Mouse (Mus musculus): ENCODE results near the gene Dusp5.
A peak's percentile ranks its signal among the peaks of the same experiment; 100 is the strongest.
"Not testable (repeated sequence)": the region's sequence is repeated elsewhere in the genome, so short reads cannot be mapped to it uniquely, and the experiment has no call there.

The Dusp5 gene

DNA sequence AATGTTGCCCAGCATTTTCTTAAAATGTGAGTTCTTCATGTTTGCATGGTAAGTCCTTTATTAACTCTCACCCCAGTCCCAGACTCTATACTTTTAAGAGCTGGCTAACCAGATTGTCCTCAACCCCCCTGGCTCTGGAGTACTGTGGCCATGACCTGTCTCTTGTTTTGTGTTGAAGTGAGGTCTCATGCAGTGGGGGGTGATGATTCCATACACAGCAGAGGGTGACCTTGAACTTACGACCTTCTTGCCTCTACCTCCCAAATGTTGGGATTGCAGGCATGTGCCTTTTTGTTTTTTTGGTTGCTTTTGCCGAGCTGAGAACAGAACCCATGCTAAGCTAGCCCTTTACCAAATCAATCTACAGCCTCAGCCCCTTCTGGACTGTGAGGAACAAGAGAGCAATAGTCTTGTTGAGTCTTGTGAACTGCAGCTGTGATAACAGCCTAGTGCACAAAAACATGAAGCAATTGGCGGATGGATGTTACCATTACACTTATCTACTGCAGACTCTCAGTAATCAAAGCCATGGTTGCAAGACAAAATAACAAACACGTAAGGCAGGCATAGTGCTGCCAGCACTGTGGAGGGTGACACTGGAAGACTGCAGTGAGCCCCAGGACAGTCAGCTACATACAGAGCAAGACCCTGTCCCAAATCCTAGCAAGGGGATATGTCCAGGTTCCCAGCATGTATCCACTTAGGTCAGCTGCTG lies 46.5 kb downstream of the Dusp5 start:
- no peak for DNase-seq (ENCODE audit: low spot score)

DNA sequence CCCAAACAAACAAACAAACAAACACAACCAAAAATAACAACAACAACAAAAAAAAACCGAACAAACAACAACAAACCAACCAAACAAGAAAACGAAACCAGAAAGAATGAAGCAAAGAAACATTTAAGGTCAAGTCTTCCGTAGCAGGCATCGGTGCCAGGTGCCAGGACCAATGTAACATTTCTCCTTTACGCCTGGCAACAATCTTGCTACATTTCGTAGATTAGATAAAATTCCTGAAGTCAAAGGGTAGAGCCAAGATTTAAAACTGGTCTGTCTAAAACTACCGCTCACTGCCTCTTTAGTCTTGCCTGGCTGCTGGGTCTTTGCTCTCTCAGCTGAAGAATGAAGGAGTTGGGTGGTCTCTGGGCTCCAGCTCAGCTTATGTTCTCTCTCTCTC lies 47.2 kb downstream of the Dusp5 start:
- no peak for DNase-seq (ENCODE audit: low spot score)

DNA sequence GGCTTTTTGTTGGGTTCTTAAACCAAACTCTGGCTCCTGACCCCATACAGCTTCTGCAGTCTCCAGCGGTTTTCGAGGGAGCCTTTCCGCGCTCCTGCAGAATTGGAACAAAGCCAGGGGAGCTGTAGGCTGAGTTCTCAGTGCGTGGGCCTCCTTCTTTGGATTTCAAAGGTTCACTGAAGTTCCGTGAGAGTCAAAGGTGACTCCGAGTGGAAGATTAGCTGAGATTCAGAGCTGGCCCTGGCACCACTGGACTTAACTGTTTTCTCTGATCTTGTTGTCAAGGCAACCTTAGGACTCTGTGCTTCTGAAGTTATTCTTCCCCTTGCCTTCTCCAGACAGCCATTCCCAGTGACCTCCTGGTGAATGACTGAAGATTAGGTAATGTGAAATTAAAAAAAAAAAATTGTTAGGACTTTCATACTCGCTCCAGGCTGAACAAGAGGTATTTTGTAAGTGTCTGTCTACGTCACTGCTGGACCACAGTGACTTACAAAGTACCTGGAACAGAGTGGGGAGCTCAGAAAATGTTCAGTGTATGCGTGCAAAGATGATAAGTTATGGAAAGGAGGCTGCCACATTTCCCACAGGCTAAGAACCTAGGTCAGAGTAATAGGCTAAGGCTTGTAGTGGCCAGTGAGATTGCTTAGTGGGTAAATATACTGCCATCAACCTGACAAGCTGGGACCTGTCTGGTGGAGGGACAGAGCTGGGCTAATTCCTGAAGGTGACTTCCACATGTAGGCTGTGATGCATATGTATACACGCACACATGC lies 48.3 kb downstream of the Dusp5 start:
- DNase-seq (ENCODE audit: low spot score): no peak

DNA sequence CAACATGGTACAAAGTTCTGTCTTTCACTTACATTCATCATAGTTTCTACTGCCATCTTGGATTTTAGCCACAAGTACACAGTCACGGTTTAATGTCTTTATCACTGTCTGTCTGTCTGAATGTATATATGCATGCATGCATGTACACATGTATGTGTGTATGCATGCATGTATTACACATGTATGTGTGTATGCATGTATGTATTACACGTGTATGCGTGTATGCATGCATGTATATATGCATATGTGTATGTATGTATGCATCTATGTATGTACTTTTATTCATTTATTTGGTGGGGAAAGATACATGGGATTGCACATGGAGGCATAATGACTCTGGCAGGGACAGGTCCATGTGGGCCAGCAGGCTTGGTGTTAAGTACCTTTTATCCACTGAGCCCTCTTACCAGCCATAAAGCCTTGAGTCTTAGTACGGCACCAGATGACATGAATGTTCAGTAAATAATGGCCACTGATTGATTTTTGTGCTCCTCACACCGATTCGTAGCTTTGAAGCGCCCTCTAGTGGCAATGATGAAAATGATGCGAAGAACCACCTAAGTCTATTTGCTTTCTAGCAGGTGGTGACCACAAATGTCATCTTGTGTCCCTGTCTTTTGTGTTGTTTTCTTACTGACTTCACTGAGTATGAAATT lies 49.8 kb downstream of the Dusp5 start:
- DNase-seq (ENCODE audit: low spot score): peak; percentile 67

DNA sequence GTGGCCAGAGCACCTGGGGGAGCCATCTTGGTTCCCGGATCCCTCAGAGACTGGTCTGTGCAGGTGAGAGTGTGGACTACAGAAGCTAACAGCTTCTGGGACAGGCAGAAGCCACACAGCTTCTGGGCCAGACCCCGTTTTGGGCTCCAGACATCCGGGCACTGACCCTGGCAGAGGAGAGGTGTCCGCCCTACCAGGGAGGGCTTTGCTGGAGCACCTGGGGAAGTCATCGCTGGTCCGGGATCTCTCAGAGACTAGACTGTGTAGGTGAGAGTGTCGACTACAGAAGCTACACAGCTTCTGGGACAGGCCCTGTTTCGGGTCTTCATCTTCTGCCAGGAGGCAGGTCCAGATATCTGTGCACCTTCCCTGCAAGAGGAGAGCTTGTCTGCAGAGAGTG lies 51.4 kb downstream of the Dusp5 start:
- DNase-seq (ENCODE audit: low spot score): not testable (repeated sequence)

DNA sequence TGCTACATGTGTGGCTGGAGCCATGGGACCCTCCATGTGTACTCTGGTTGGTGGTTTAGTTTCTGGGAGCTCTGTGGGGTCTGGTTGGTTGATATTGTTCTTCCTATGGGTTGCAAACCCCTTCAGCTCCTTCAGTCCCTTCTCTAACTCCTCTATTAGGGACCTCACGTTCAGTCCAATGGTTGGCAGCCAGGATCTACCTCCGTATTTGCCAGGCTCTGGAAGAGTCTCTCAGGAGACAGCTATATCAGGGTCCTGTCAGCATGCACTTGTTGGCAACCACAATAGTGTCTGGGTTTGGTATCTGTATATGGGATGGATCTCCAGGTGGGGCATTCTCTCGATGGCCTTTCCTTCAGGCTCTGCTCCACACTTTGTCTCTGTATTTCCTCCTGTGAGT lies 58.8 kb downstream of the Dusp5 start:
- not testable (repeated sequence) for DNase-seq (ENCODE audit: low spot score)

DNA sequence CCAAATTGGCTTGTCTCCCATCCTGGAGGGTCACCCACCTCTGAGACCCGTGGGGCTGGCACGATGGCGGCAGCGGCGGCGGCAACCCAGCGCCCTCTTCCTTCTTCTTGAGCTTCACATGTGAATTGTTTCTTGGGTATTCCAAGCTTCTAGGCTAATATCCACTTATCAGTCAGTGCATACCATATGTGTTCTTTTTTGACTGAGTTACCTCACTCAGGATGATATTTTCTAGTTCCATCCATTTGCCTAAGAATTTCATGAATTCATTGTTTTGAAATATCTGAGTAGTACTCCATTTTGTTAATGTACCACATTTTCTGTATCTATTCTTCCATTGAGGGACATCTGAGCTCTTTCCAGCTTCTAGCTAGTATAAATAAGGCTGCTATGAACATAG lies 60.1 kb downstream of the Dusp5 start, which contains the start of gene Nutf2-ps1:
TSS of gene Nutf2-ps1 (minus strand) at position 101 of the 400 bp plus-strand sequence.
- DNase-seq (ENCODE audit: low spot score): not testable (repeated sequence)

Measured in layer of hippocampus, adult 11-12 months (tissue).